Comparison of ENCODE assay signal across 15 mouse cellular contexts in the genomic region with DNA sequence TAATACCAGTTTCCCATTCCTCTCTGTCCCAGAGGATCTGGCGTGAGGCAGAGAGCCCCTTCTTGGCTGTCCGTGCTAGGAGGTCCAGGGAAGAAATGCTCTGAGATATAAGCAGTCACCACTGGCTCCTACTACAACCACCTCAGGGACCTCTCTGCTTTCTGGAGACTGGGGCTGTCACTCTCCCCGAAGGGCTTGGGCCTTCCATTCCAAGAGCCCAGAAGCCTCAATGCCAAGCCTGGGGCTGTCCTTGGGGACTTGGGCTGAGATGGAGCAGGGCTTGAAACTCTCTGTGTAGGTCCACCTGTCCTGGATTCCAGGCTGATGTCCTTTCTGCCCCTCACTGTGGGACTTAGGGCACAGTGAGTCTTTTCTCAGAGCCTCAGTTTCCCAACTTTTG. TPM values are rescaled to one million over a fixed set of nuclear protein-coding genes. Genes with fewer than 3 reads are reported as not detected.
DNase-seq lines count a peak whose midpoint lies in the region; ATAC-seq lines count a peak whose summit lies in the region.
"Had no signal": no experiment of that assay in that cellular context is flagged by ENCODE, and none has a peak within 500 bp of the region (broad histone marks: within the 10 kb centered on the region; RNA-seq: fewer than 3 reads in every experiment).

No protein-coding gene starts in this region.

- peak overlapping the region; percentile 34 for H3K4me2 ChIP-seq in hindbrain, embryonic 14.5 days (replicated peaks)
- peak overlapping the region; percentile 54 for H3K4me2 ChIP-seq in midbrain, embryonic 13.5 days (replicated peaks)
- H3K4me2 ChIP-seq: embryonic facial prominence, embryonic 13.5 days; liver, embryonic 13.5 days; lung, embryonic 15.5 days had no signal

- peaks cover 95% of the 10 kb centered on the region for H3K27me3 ChIP-seq in hindbrain, embryonic 14.5 days (ENCODE audit: control insufficient read depth, insufficient read depth, low read length)
- peaks cover 95% of the 10 kb centered on the region for H3K27me3 ChIP-seq in midbrain, embryonic 13.5 days

- H3K4me1 ChIP-seq in hindbrain, embryonic 14.5 days (replicated peaks; ENCODE audit: control insufficient read depth, insufficient read depth, low read length) = peaks cover 21% of the 10 kb centered on the region; the same call in 1 of the 2 replicates
- H3K4me1 ChIP-seq in midbrain, embryonic 13.5 days (replicated peaks) = peaks cover 71% of the 10 kb centered on the region

- 0 out of 2 replicates have a peak overlapping the region, but pooled peaks have one; percentile 3 for H3K9ac ChIP-seq in hindbrain, embryonic 14.5 days
- H3K9ac ChIP-seq in midbrain, embryonic 13.5 days (replicated peaks) = peak overlapping the region; percentile 66
- H3K9ac ChIP-seq: embryonic facial prominence, embryonic 13.5 days; liver, embryonic 13.5 days; lung, embryonic 15.5 days had no signal

- peak overlapping the region; percentile 29 for H3K4me3 ChIP-seq in hindbrain, embryonic 14.5 days (replicated peaks; ENCODE audit: low read length)
- peak overlapping the region; percentile 43 for H3K4me3 ChIP-seq in midbrain, embryonic 13.5 days (replicated peaks)
- H3K4me3 ChIP-seq: layer of hippocampus, adult 2 months; liver, embryonic 13.5 days; lung, embryonic 15.5 days had no signal

- H3K9me3 ChIP-seq in hindbrain, embryonic 14.5 days (ENCODE audit: control insufficient read depth, low read length) = no peaks in the 10 kb centered on the region
- no peaks in the 10 kb centered on the region for H3K9me3 ChIP-seq in midbrain, embryonic 13.5 days
- H3K9me3 ChIP-seq: embryonic facial prominence, embryonic 13.5 days; liver, embryonic 13.5 days; lung, embryonic 15.5 days had no signal

- 2% methylated on average over 3 of the region's 3 CpGs for WGBS in hindbrain, embryonic 14.5 days
- WGBS in midbrain, embryonic 13.5 days = 10% methylated on average over 3 of the region's 3 CpGs

- H3K36me3 ChIP-seq in hindbrain, embryonic 14.5 days (replicated peaks; ENCODE audit: control insufficient read depth, insufficient read depth) = no peaks in the 10 kb centered on the region
- H3K36me3 ChIP-seq in midbrain, embryonic 13.5 days = peaks cover 3% of the 10 kb centered on the region; the same call in 1 of the 2 replicates
- H3K36me3 ChIP-seq: lung, embryonic 15.5 days had no signal

- ATAC-seq in hindbrain, embryonic 14.5 days (ENCODE audit: low FRiP score) = no peak
- no peak for ATAC-seq in midbrain, embryonic 13.5 days
- ATAC-seq: inflammation-experienced regulatory T-cells, adult 6 months had no signal

- DNase-seq in retina, embryonic 14.5 days (ENCODE audit: low spot score) = peak; percentile 33
- DNase-seq in retina, postnatal 1 day = no peak
- DNase-seq in hindbrain, embryonic 14.5 days (ENCODE audit: low spot score) = no peak
- no peak for DNase-seq in ovary, postnatal 10 days (ENCODE audit: low spot score)
- no peak for DNase-seq in T-cell, adult 2 months (ENCODE audit: low spot score)
- no peak for DNase-seq in right cerebral cortex, adult 2 months (ENCODE audit: low spot score in 2 of 2)
- DNase-seq: gastrocnemius, postnatal 36 days; liver, embryonic 13.5 days; thymus, postnatal 25 days had no signal

- peak overlapping the region; percentile 3; the same call in 1 of the 2 replicates for H3K27ac ChIP-seq in hindbrain, embryonic 14.5 days
- H3K27ac ChIP-seq in midbrain, embryonic 13.5 days = peak overlapping the region; percentile 86
- H3K27ac ChIP-seq: embryonic facial prominence, embryonic 13.5 days; layer of hippocampus, adult 2 months; liver, embryonic 13.5 days; lung, embryonic 15.5 days; macrophage had no signal

RNA-seq across cellular contexts. Expression of a gene that starts 5.6 kb away (rescaled TPM):
- 25.9 and 28.7 TPM in 2 replicates for polyA plus RNA-seq in hindbrain, embryonic 14.5 days (2014; fragmentation: Nextera tagmentation; extraction: Ambion mirVana)
- 29.8 and 41.8 TPM in 2 replicates for polyA plus RNA-seq in midbrain, embryonic 13.5 days (2015; fragmentation: Nextera tagmentation; extraction: Ambion mirVana)
- polyA plus RNA-seq: embryonic facial prominence, embryonic 13.5 days; inflammation-experienced regulatory T-cells, adult 6 months; liver, embryonic 13.5 days; lung, embryonic 15.5 days; macrophage had no signal
